Mouse (Mus musculus): ENCODE measurements at regions not wholly inside any gene's neighbourhood (a gene's known extent, or its start where the extent isn't known, plus 50 kb on each side); places are given as distances from the start of the nearest gene placed in this dataset.

DNA sequence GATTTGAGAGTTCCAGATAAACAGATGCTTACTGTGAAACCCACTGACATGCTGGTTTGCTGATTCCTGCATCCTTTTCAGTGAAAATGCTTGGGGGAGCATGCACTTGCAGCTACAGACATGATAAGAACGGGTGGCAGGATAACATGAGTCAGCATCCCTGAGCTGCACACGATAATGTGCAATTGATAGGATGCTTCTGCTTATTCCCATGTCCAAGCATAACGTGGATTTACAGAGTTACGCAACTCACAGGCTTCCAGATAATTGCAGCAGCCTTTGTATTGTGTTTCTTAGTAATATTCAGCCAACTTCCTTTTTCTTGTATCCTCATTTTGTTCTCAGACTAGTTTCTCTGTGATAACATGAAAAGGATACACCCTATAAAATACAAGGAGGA is 245.7 kb downstream of the Flrt2 start:
- H3K9me3 ChIP-seq (ENCODE audit: control insufficient read depth, low read length), result no peaks in the 10 kb centered on the region
- DNase-seq (ENCODE audit: low spot score), result no peak
- H3K4me3 ChIP-seq (ENCODE audit: low read depth, low read length), result no peak overlapping the region
- no peaks in the 10 kb centered on the region for H3K4me1 ChIP-seq (replicated peaks; ENCODE audit: control insufficient read depth, insufficient read depth, low read length)
- no peaks in the 10 kb centered on the region for H3K36me3 ChIP-seq (ENCODE audit: control insufficient read depth, insufficient read depth, low read length)
- WGBS, result 77% methylated on average over 4 of the region's 4 CpGs
- no peak for ATAC-seq (ENCODE audit: low FRiP score)
- no peak overlapping the region for H3K27ac ChIP-seq (ENCODE audit: low read depth, low read length)
- H3K4me2 ChIP-seq (replicated peaks; ENCODE audit: low read depth, low read length), result no peak overlapping the region
- H3K9ac ChIP-seq (ENCODE audit: low read depth, low read length), result no peak overlapping the region
- no peaks in the 10 kb centered on the region for H3K27me3 ChIP-seq (ENCODE audit: control insufficient read depth, insufficient read depth, low read length)

DNA sequence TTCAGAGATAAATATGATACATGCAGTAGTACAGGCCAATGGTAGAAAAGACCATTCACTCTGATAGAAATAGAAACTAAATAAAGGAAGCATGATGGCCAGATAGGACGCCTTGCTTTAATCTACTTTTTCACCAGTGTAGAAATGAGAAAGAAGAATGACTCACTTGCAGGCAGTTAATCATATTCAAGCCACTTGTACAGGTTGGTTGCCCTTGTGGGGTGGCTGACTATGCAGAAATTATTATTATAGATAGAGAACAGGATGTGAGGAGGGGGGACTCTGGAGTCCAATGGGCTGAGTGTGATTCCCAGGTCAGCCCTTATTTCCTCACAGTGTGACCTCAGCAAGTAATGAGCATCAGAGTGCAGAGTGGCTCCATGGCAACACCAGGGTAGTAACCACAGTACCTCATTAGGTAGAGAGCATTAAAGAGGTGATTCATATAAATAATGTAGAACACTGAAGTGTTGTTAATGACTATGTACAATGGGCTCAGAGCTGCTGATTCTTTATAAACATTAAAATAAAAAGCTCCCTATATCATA is 248.5 kb downstream of the Flrt2 start:
- no peaks in the 10 kb centered on the region for H3K9me3 ChIP-seq (ENCODE audit: control insufficient read depth, low read length)
- H3K27ac ChIP-seq (ENCODE audit: low read depth, low read length), result no peak overlapping the region
- ATAC-seq (ENCODE audit: low FRiP score) (peak; percentile 56; the same call in 1 of the 2 replicates), DNase-seq (ENCODE audit: low spot score) (no peak)
- no peaks in the 10 kb centered on the region for H3K36me3 ChIP-seq (ENCODE audit: control insufficient read depth, insufficient read depth, low read length)
- H3K4me3 ChIP-seq (ENCODE audit: low read depth, low read length), result no peak overlapping the region
- H3K4me2 ChIP-seq (replicated peaks; ENCODE audit: low read depth, low read length), result no peak overlapping the region
- H3K9ac ChIP-seq (ENCODE audit: low read depth, low read length), result no peak overlapping the region
- 90% methylated on average over 1 of the region's 1 CpGs for WGBS
- H3K27me3 ChIP-seq (ENCODE audit: control insufficient read depth, insufficient read depth, low read length), result no peaks in the 10 kb centered on the region
- no peaks in the 10 kb centered on the region for H3K4me1 ChIP-seq (replicated peaks; ENCODE audit: control insufficient read depth, insufficient read depth, low read length)

DNA sequence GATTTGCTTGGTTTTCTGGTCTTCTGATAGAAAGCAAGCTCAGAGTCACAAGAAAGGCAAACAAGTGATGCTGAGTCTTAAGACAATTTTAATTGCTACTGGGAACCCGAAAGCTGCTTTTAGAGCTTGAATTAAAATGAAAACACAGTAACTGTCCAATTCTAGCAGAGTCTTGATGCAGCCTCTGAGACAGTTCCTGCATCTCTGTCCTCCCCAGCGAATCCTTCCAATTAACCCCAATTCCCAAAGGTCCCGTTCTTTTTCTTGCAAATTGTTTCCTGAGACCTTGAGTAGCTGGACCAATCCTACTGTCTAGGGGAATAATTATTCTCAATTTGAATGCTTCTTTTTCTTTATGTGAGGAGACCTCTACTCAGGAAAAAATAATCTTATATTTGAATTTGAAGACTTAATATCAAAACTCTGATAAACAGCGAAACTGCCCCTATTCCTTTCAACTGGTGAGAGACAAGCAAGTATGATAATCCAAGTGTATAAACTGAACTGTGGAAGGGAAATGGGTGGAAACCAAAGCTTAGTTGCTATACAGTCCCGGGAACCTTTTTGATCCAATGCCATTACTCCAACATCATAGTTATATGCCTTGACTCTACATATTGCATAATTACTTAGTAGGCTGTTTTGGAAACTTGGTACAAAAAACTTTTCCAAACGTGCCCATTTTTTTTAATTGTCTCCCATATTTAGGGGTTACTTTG is 267.9 kb downstream of the Flrt2 start:
- Histone ChIP-seq H3K27ac (ENCODE audit: low read depth, low read length) (no peak overlapping the region), H3K4me3 (ENCODE audit: low read depth, low read length) (no peak overlapping the region), H3K9me3 (ENCODE audit: control insufficient read depth, low read length) (no peaks in the 10 kb centered on the region), H3K4me1 (replicated peaks; ENCODE audit: control insufficient read depth, insufficient read depth, low read length) (no peaks in the 10 kb centered on the region), H3K4me2 (replicated peaks; ENCODE audit: low read depth, low read length) (no peak overlapping the region), H3K9ac (ENCODE audit: low read depth, low read length) (no peak overlapping the region), H3K27me3 (ENCODE audit: control insufficient read depth, insufficient read depth, low read length) (no peaks in the 10 kb centered on the region), H3K36me3 (ENCODE audit: control insufficient read depth, insufficient read depth, low read length) (no peaks in the 10 kb centered on the region)
- 70% methylated on average over 6 of the region's 6 CpGs for WGBS
- DNase-seq (ENCODE audit: low spot score) (no peak), ATAC-seq (ENCODE audit: low FRiP score) (no peak)

DNA sequence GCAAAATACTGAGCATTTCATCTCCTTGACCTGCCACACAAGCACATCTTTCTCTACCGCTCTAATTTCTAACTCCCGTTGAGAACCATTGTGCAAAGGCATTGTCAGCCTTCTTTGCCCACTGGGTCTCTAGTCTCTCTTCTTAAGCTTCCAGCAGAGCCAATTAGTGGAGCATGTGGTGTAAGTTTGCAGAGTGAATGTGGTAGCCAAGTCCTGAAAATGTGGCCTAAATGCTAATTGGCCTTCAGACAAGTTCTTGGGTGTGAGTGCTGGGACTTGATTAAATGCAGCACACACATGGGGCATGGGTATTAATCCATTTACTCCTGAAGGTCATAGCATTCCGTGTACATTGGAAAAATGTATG is 268.5 kb downstream of the Flrt2 start:
- WGBS, result 40% methylated on average over 3 of the region's 3 CpGs
- no peaks in the 10 kb centered on the region for H3K4me1 ChIP-seq (replicated peaks; ENCODE audit: control insufficient read depth, insufficient read depth, low read length)
- no peak overlapping the region for H3K27ac ChIP-seq (ENCODE audit: low read depth, low read length)
- ATAC-seq (ENCODE audit: low FRiP score), result no peak
- DNase-seq (ENCODE audit: low spot score), result no peak
- no peak overlapping the region for H3K4me2 ChIP-seq (replicated peaks; ENCODE audit: low read depth, low read length)
- no peak overlapping the region for H3K4me3 ChIP-seq (ENCODE audit: low read depth, low read length)
- no peaks in the 10 kb centered on the region for H3K36me3 ChIP-seq (ENCODE audit: control insufficient read depth, insufficient read depth, low read length)
- no peaks in the 10 kb centered on the region for H3K27me3 ChIP-seq (ENCODE audit: control insufficient read depth, insufficient read depth, low read length)
- H3K9me3 ChIP-seq (ENCODE audit: control insufficient read depth, low read length), result no peaks in the 10 kb centered on the region
- no peak overlapping the region for H3K9ac ChIP-seq (ENCODE audit: low read depth, low read length)

DNA sequence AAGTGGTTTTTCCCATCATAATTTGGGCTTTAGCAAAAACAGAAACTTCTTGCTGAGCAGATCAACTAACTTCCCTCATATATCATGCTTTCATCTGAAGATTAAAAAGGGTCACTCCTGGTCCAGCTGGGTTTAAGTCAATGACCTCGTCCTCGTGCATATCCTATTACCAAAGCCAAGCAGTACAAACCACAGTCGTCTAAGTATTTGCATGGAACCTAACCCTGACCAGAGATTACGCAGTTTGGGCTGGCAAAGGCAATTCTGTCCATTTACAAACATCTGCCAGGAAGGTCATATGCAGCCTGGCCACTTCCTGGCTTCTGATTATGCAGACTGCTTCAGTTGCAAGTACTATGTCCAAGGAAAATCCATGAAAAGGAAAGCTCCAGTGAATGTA is 270.8 kb downstream of the Flrt2 start:
- DNase-seq (ENCODE audit: low spot score), result no peak

DNA sequence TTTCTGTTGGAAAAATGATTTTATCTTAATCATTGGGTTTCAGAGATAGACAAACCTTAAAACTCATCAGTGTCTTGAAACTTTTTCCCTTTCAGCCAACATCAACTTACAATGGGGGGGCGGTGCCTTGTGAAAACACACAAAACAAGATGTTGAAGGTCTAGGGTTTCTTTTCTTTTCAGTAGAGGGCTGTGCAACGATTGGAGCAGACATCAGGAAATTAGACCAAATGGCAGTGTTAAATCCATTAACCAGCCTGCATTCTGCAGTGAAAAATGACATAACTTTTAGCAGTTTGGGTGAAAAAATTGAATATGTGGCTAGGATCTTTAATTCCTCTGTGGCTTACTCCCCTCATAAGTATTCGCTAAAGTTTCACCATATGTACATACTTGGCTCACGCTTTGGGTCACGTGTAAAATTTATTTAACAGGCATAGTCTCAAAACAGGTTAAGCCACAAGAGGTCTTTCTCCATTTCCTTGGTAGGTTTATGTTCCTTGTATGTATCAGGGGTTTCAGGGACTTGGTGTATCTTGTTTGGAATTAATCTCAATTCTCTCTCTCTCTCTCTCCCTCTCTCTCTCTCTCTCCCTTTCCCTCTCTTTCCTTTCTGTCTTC is 296.8 kb downstream of the Flrt2 start:
- Histone ChIP-seq H3K36me3 (ENCODE audit: control insufficient read depth, insufficient read depth, low read length) (no peaks in the 10 kb centered on the region), H3K9me3 (ENCODE audit: control insufficient read depth, low read length) (no peaks in the 10 kb centered on the region), H3K27me3 (ENCODE audit: control insufficient read depth, insufficient read depth, low read length) (no peaks in the 10 kb centered on the region), H3K4me2 (replicated peaks; ENCODE audit: low read depth, low read length) (no peak overlapping the region), H3K4me3 (ENCODE audit: low read depth, low read length) (no peak overlapping the region), H3K27ac (ENCODE audit: low read depth, low read length) (no peak overlapping the region), H3K4me1 (replicated peaks; ENCODE audit: control insufficient read depth, insufficient read depth, low read length) (no peaks in the 10 kb centered on the region), H3K9ac (ENCODE audit: low read depth, low read length) (no peak overlapping the region)
- ATAC-seq (ENCODE audit: low FRiP score) (no peak), DNase-seq (ENCODE audit: low spot score) (no peak)
- 76% methylated on average over 5 of the region's 5 CpGs for WGBS

More for the DNA sequence above, 270.8 kb downstream of the Flrt2 start:
- H3K27me3 ChIP-seq (ENCODE audit: control insufficient read depth, insufficient read depth, low read length), result no peaks in the 10 kb centered on the region
- no peak overlapping the region for H3K4me2 ChIP-seq (replicated peaks; ENCODE audit: low read depth, low read length)
- no peaks in the 10 kb centered on the region for H3K9me3 ChIP-seq (ENCODE audit: control insufficient read depth, low read length)
- H3K4me3 ChIP-seq (ENCODE audit: low read depth, low read length), result no peak overlapping the region
- H3K9ac ChIP-seq (ENCODE audit: low read depth, low read length), result no peak overlapping the region
- H3K36me3 ChIP-seq (ENCODE audit: control insufficient read depth, insufficient read depth, low read length), result no peaks in the 10 kb centered on the region
- ATAC-seq (ENCODE audit: low FRiP score), result no peak
- WGBS, result 68% methylated on average over 4 of the region's 4 CpGs
- no peaks in the 10 kb centered on the region for H3K4me1 ChIP-seq (replicated peaks; ENCODE audit: control insufficient read depth, insufficient read depth, low read length)
- H3K27ac ChIP-seq (ENCODE audit: low read depth, low read length), result no peak overlapping the region

DNA sequence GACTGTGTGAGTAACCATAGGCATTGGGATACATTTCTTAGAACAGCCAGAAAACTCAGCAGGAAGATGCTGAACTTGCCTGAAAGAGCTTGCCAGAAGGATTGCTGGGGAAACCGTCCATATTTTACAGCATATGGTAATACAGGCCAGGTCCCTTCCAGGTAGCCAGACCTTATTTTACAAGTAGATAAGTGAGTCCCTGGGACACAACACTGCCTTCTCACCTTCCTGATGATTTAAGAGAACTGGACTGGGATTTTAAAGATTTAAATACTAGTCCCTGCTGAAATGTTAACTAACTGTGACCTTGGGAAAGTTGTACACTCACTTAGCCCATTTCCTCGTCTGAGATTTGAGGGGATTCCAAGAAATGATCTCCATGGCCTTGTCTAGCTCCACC is 302.9 kb downstream of the Flrt2 start:
- H3K9me3 ChIP-seq (ENCODE audit: control insufficient read depth, low read length), result no peaks in the 10 kb centered on the region
- H3K36me3 ChIP-seq (ENCODE audit: control insufficient read depth, insufficient read depth, low read length), result no peaks in the 10 kb centered on the region
- H3K4me3 ChIP-seq (ENCODE audit: low read depth, low read length), result no peak overlapping the region
- no peak overlapping the region for H3K27ac ChIP-seq (ENCODE audit: low read depth, low read length)
- 71% methylated on average over 2 of the region's 2 CpGs for WGBS
- ATAC-seq (ENCODE audit: low FRiP score) (no peak), DNase-seq (ENCODE audit: low spot score) (no peak)
- no peak overlapping the region for H3K9ac ChIP-seq (ENCODE audit: low read depth, low read length)
- no peak overlapping the region for H3K4me2 ChIP-seq (replicated peaks; ENCODE audit: low read depth, low read length)
- no peaks in the 10 kb centered on the region for H3K4me1 ChIP-seq (replicated peaks; ENCODE audit: control insufficient read depth, insufficient read depth, low read length)
- no peaks in the 10 kb centered on the region for H3K27me3 ChIP-seq (ENCODE audit: control insufficient read depth, insufficient read depth, low read length)

DNA sequence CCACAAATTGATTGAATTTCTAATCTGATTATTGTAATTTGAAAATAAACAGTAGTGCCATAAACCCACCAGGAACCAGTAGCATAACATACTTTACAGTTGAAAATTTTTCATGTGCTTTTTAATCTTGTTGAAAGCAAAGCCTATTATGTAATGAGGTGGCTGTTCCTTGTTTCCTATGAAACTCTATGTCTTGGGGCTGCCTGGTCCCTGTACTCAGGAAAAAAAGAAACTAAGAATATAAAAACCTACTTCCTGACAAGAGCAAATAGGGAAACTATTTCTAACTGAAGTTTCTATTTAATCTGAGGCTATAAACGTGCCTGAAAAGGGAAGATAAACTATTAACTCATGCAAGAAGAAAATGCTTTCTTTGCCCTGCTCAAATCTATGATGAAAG is 338.2 kb downstream of the Flrt2 start:
- Histone ChIP-seq H3K36me3 (ENCODE audit: control insufficient read depth, insufficient read depth, low read length) (no peaks in the 10 kb centered on the region), H3K27ac (ENCODE audit: low read depth, low read length) (no peak overlapping the region), H3K9me3 (ENCODE audit: control insufficient read depth, low read length) (no peaks in the 10 kb centered on the region), H3K4me1 (replicated peaks; ENCODE audit: control insufficient read depth, insufficient read depth, low read length) (no peaks in the 10 kb centered on the region), H3K4me3 (ENCODE audit: low read depth, low read length) (no peak overlapping the region), H3K4me2 (replicated peaks; ENCODE audit: low read depth, low read length) (no peak overlapping the region), H3K27me3 (ENCODE audit: control insufficient read depth, insufficient read depth, low read length) (no peaks in the 10 kb centered on the region), H3K9ac (ENCODE audit: low read depth, low read length) (no peak overlapping the region)
- DNase-seq (ENCODE audit: low spot score) (no peak), ATAC-seq (ENCODE audit: low FRiP score) (no peak)
- WGBS, result 39% methylated on average over 1 of the region's 1 CpGs

DNA sequence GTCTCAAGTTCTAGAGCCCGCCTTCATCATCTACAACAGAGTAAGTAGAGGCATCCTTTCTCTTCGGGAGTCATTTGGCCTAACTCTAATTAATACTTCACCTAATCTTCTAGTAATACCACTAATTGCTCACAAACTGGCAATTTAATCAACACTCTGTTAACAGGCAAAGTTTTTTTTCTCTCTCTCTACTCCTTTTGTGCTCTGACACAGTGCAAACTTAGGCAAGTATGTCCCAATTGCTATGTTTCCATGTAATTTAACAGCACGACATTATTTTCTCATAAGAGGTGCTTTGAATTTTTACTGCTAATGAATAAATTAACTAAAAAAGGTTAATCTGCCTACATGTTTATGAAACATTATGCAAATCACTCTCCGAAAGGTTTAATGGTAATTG is 383.3 kb downstream of the Flrt2 start:
- ATAC-seq (ENCODE audit: low FRiP score) (no peak), DNase-seq (ENCODE audit: low spot score) (no peak)
- Histone ChIP-seq H3K4me1 (replicated peaks; ENCODE audit: control insufficient read depth, insufficient read depth, low read length) (no peaks in the 10 kb centered on the region), H3K9ac (ENCODE audit: low read depth, low read length) (no peak overlapping the region), H3K36me3 (ENCODE audit: control insufficient read depth, insufficient read depth, low read length) (no peaks in the 10 kb centered on the region), H3K4me3 (ENCODE audit: low read depth, low read length) (no peak overlapping the region), H3K27me3 (ENCODE audit: control insufficient read depth, insufficient read depth, low read length) (no peaks in the 10 kb centered on the region), H3K4me2 (replicated peaks; ENCODE audit: low read depth, low read length) (no peak overlapping the region), H3K27ac (ENCODE audit: low read depth, low read length) (no peak overlapping the region), H3K9me3 (ENCODE audit: control insufficient read depth, low read length) (no peaks in the 10 kb centered on the region)
- WGBS, result 86% methylated on average over 4 of the region's 4 CpGs
